Mouse (Mus musculus): ENCODE results near the gene Pcif1. TPM values are rescaled to one million over a fixed set of nuclear protein-coding genes. Genes with fewer than 3 reads are reported as not detected.

Gene Pcif1
- polyA plus RNA-seq, 1 experiment = 43.2 TPM

- peak overlapping the region; percentile 84 for H3K4me3 ChIP-seq
- H3ac ChIP-seq (ENCODE audit: control insufficient read depth, insufficient read length) = no peak overlapping the region
- peaks cover 26% of the 10 kb centered on the region for H3K36me3 ChIP-seq (ENCODE audit: control insufficient read depth, insufficient read depth)
These were observed 30.4 kb downstream of the Pcif1 start for GRCm38 (mm10) chr2:164909542-164909941.

GRCm38 (mm10) chr2:164910360-164911061 is 31.4 kb downstream of the Pcif1 start:
- Histone ChIP-seq H3K4me2 (ENCODE audit: low read depth) (peak overlapping the region; percentile 98), H3K4me3 (peak overlapping the region; percentile 84), H3K27me3 (ENCODE audit: control insufficient read depth, insufficient read depth, insufficient read length) (no peaks in the 10 kb centered on the region), H3K36me3 (ENCODE audit: control insufficient read depth, insufficient read depth) (peaks cover 26% of the 10 kb centered on the region), H3K79me2 (ENCODE audit: control insufficient read depth, insufficient read depth) (peaks cover 15% of the 10 kb centered on the region), H3ac (ENCODE audit: control insufficient read depth, insufficient read length) (peak overlapping the region; percentile 94)
- TF ChIP-seq TCF3 (IDR thresholded peaks at IDR 0.05; ENCODE audit: insufficient read length, low read depth) (no peak), MYOG (IDR thresholded peaks at IDR 0.05; ENCODE audit: control insufficient read depth in 1 of 3, insufficient read depth in 1 of 3, insufficient read length in 2 of 3, low read depth in 2 of 3) (no peak), TCF12 (IDR thresholded peaks at IDR 0.05; ENCODE audit: insufficient read depth, poor library complexity, severe bottlenecking) (no peak), POLR2A (IDR thresholded peaks at IDR 0.05; ENCODE audit: insufficient read length, low read depth) (no peak), MAX (IDR thresholded peaks at IDR 0.05; ENCODE audit: low read depth) (no peak), MYOD1 (IDR thresholded peaks at IDR 0.05; ENCODE audit: control insufficient read depth in 1 of 3, insufficient read length in 2 of 3, low read depth in 2 of 3) (no peak)

More at GRCm38 (mm10) chr2:164909542-164909941, 30.4 kb downstream of the Pcif1 start:
- Histone ChIP-seq H3K79me2 (ENCODE audit: control insufficient read depth, insufficient read depth) (peaks cover 15% of the 10 kb centered on the region), H3K27me3 (ENCODE audit: control insufficient read depth, insufficient read depth, insufficient read length) (no peaks in the 10 kb centered on the region), H3K4me2 (ENCODE audit: low read depth) (peak overlapping the region; percentile 98)
- TF ChIP-seq CEBPB (IDR thresholded peaks at IDR 0.05; ENCODE audit: insufficient read depth, poor library complexity, severe bottlenecking) (no peak), USF1 (IDR thresholded peaks at IDR 0.05; ENCODE audit: low read depth) (no peak), E2F4 (IDR thresholded peaks at IDR 0.05; ENCODE audit: insufficient read depth) (no peak), MAX (IDR thresholded peaks at IDR 0.05; ENCODE audit: low read depth) (no peak), POLR2AphosphoS2 (IDR thresholded peaks at IDR 0.05; ENCODE audit: insufficient read length, low read depth) (no peak), SRF (IDR thresholded peaks at IDR 0.05; ENCODE audit: control insufficient read depth, insufficient read length, low read depth) (no peak), REST (IDR thresholded peaks at IDR 0.05; ENCODE audit: insufficient read depth, insufficient read length) (no peak), MYOG (IDR thresholded peaks at IDR 0.05; ENCODE audit: control insufficient read depth in 1 of 3, insufficient read depth in 1 of 3, insufficient read length in 2 of 3, low read depth in 2 of 3) (peak in 1 of 3 experiments; percentile 52)

GRCm38 (mm10) chr2:164911086-164912048 is 32.3 kb downstream of the Pcif1 start, which contains the start of gene Zfp335:
Zfp335 (minus strand) TSS chr2:164911757.
- Histone ChIP-seq H3K36me3 (ENCODE audit: control insufficient read depth, insufficient read depth) (peaks cover 21% of the 10 kb centered on the region), H3K27me3 (ENCODE audit: control insufficient read depth, insufficient read depth, insufficient read length) (no peaks in the 10 kb centered on the region), H3K79me2 (ENCODE audit: control insufficient read depth, insufficient read depth) (peaks cover 15% of the 10 kb centered on the region), H3K4me3 (peak within 1 kb of the TSS; percentile 84), H3ac (ENCODE audit: control insufficient read depth, insufficient read length) (peak within 1 kb of the TSS; percentile 94), H3K4me2 (ENCODE audit: low read depth) (peak within 1 kb of the TSS; percentile 98)
- TF ChIP-seq REST (IDR thresholded peaks at IDR 0.05; ENCODE audit: insufficient read depth, insufficient read length) (no peak), TCF3 (IDR thresholded peaks at IDR 0.05; ENCODE audit: insufficient read length, low read depth) (no peak), TCF12 (IDR thresholded peaks at IDR 0.05; ENCODE audit: insufficient read depth, poor library complexity, severe bottlenecking) (no peak), E2F4 (IDR thresholded peaks at IDR 0.05; ENCODE audit: insufficient read depth) (no peak), MYOD1 (IDR thresholded peaks at IDR 0.05; ENCODE audit: control insufficient read depth in 1 of 3, insufficient read length in 2 of 3, low read depth in 2 of 3) (peak in 1 of 3 experiments; percentile 10), POLR2A (IDR thresholded peaks at IDR 0.05; ENCODE audit: insufficient read length, low read depth) (peak; percentile 56), USF1 (IDR thresholded peaks at IDR 0.05; ENCODE audit: low read depth) (no peak), CEBPB (IDR thresholded peaks at IDR 0.05; ENCODE audit: insufficient read depth, poor library complexity, severe bottlenecking) (no peak), MAX (IDR thresholded peaks at IDR 0.05; ENCODE audit: low read depth) (peak; percentile 79), SRF (IDR thresholded peaks at IDR 0.05; ENCODE audit: control insufficient read depth, insufficient read length, low read depth) (peak; percentile 79), MYOG (IDR thresholded peaks at IDR 0.05; ENCODE audit: control insufficient read depth in 1 of 3, insufficient read depth in 1 of 3, insufficient read length in 2 of 3, low read depth in 2 of 3) (peak in 1 of 3 experiments; percentile 30), POLR2AphosphoS2 (IDR thresholded peaks at IDR 0.05; ENCODE audit: insufficient read length, low read depth) (peak; percentile 40)

GRCm38 (mm10) chr2:164912151-164912550 is 33.0 kb downstream of the Pcif1 start:
- Histone ChIP-seq H3K27me3 (ENCODE audit: control insufficient read depth, insufficient read depth, insufficient read length) (no peaks in the 10 kb centered on the region), H3K36me3 (ENCODE audit: control insufficient read depth, insufficient read depth) (peaks cover 15% of the 10 kb centered on the region), H3K4me2 (ENCODE audit: low read depth) (peak overlapping the region; percentile 86), H3K4me3 (peak overlapping the region; percentile 84), H3K79me2 (ENCODE audit: control insufficient read depth, insufficient read depth) (peaks cover 15% of the 10 kb centered on the region), H3ac (ENCODE audit: control insufficient read depth, insufficient read length) (peak overlapping the region; percentile 94)
- TF ChIP-seq TCF12 (IDR thresholded peaks at IDR 0.05; ENCODE audit: insufficient read depth, poor library complexity, severe bottlenecking) (no peak), MYOG (IDR thresholded peaks at IDR 0.05; ENCODE audit: control insufficient read depth in 1 of 3, insufficient read depth in 1 of 3, insufficient read length in 2 of 3, low read depth in 2 of 3) (peak in 1 of 3 experiments; percentile 33), SRF (IDR thresholded peaks at IDR 0.05; ENCODE audit: control insufficient read depth, insufficient read length, low read depth) (no peak), REST (IDR thresholded peaks at IDR 0.05; ENCODE audit: insufficient read depth, insufficient read length) (no peak), CEBPB (IDR thresholded peaks at IDR 0.05; ENCODE audit: insufficient read depth, poor library complexity, severe bottlenecking) (no peak), POLR2AphosphoS2 (IDR thresholded peaks at IDR 0.05; ENCODE audit: insufficient read length, low read depth) (peak; percentile 48), MYOD1 (IDR thresholded peaks at IDR 0.05; ENCODE audit: control insufficient read depth in 1 of 3, insufficient read length in 2 of 3, low read depth in 2 of 3) (no peak), USF1 (IDR thresholded peaks at IDR 0.05; ENCODE audit: low read depth) (no peak), TCF3 (IDR thresholded peaks at IDR 0.05; ENCODE audit: insufficient read length, low read depth) (no peak)
